Mouse (Mus musculus): ENCODE results near the gene Commd1. TPM values are rescaled to one million over a fixed set of nuclear protein-coding genes. Genes with fewer than 3 reads are reported as not detected.

Commd1 gene
- polyA plus RNA-seq, 1 experiment from 2014 or later, result 317 TPM

DNA sequence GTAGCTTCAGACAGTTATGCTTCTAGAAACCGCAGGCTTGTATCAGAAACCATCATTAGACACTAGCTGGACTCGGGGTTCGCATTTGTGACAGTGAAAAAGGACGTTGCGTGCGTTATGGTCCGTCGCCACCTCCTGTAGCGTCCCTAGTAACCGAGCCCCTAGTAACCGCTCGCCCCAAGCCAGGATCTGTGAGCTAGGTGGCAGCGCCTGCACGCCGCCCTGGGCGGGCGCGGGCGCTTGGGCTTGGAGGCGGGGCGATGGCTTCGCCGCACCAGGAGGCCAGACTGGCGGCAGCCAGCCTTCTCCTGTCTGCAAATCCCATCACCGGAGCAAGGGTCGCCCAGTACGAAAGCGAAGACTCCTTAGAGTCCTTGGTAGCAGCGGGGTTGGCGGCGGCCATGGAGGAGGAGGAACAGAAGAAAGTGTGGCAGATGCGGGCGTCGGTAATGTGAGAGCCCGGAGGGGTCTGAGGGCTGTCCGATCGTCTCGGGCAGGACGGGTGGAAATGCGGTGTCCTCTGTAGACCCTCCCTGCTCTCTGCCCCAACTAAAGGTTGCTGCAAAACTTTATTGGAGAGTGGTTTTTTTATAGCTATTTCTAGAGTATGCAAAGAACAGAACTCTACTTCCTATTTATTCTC lies 26.1 kb upstream of the Commd1 start:
- Histone ChIP-seq H3K9ac (peak overlapping the region; percentile 78), H3K9me3 (no peaks in the 10 kb centered on the region), H3K27ac (peak overlapping the region; percentile 89), H3K4me3 (replicated peaks) (peak overlapping the region; percentile 58), H3K36me3 (replicated peaks) (peaks cover 19% of the 10 kb centered on the region), H3K27me3 (no peaks in the 10 kb centered on the region; the same call in 1 of the 2 replicates), H3K4me2 (peak overlapping the region; percentile 75), H3K4me1 (peaks cover 4% of the 10 kb centered on the region)
- WGBS, result under 1% methylated on average over 40 of the region's 40 CpGs
- ATAC-seq (ENCODE audit: low FRiP score), result peak; percentile 95

DNA sequence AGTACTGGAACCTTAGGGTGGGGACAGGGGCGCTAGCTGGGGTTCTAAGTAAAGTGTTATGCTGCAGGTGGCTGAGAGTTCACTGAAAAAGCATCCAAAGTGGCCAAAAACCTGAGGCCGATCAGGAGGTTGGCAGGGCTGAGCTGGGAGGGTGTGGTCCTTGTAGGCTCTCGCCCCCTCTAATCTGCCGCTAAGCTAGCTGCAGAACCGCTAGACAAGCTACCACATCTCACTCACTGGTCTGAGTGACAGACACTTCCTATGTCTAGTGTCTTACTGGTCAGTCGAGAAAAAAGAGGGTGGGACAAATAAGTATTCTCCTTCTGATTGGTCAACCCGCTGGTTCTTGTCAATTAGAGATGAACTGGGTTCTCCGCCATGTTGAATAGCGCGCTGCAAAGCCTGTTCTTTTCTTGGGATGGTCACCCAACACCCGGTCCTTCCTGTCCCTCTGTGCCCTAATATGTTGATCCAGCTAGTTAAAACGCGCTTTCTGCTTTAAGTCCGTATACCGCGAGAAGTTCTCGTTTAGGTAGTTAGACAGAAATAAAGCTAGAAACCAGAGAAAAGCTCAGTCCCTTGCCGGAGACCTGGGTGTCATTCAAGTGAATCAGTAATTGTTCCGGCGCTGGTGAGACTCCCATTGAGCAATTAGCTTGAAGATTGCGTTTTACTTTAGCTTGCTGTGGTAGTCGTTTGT lies 25.4 kb upstream of the Commd1 start, which contains the start of gene Fam161a:
TSS of gene Fam161a (plus strand) at position 51 of the 700 bp plus-strand sequence.
- Histone ChIP-seq H3K27me3 (no peaks in the 10 kb centered on the region; the same call in 1 of the 2 replicates), H3K4me2 (peak within 1 kb of the TSS; percentile 75), H3K9me3 (no peaks in the 10 kb centered on the region), H3K9ac (peak within 1 kb of the TSS; percentile 78), H3K4me1 (peaks cover 4% of the 10 kb centered on the region), H3K27ac (peak within 1 kb of the TSS; percentile 89), H3K36me3 (replicated peaks) (peaks cover 22% of the 10 kb centered on the region), H3K4me3 (replicated peaks) (peak within 1 kb of the TSS; percentile 58)
- WGBS, result 2% methylated on average over 22 of the region's 22 CpGs
- peak; percentile 95 for ATAC-seq (ENCODE audit: low FRiP score)

DNA sequence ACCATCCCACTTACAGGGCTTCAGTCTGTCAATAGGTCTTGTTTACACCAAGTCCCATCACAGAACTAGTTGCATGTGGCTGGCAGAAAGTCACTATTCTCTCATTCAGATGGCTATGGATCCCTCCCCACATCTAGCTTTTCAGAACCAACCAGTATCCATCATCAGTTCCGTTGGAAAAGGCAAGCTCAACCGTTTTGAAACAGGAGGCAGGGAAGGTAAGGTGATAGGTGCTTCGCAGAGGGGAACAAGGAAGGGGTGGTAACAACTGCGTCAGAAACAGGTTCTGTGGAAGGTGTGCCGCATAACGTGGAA lies 24.9 kb upstream of the Commd1 start:
- Histone ChIP-seq H3K4me3 (replicated peaks) (peak overlapping the region; percentile 58), H3K27ac (peak overlapping the region; percentile 89), H3K9me3 (no peaks in the 10 kb centered on the region), H3K27me3 (no peaks in the 10 kb centered on the region; the same call in 1 of the 2 replicates), H3K36me3 (replicated peaks) (peaks cover 27% of the 10 kb centered on the region), H3K4me2 (peak overlapping the region; percentile 75), H3K9ac (no peak overlapping the region), H3K4me1 (peaks cover 4% of the 10 kb centered on the region)
- WGBS, result 5% methylated on average over 6 of the region's 6 CpGs
- ATAC-seq (ENCODE audit: low FRiP score), result no peak

DNA sequence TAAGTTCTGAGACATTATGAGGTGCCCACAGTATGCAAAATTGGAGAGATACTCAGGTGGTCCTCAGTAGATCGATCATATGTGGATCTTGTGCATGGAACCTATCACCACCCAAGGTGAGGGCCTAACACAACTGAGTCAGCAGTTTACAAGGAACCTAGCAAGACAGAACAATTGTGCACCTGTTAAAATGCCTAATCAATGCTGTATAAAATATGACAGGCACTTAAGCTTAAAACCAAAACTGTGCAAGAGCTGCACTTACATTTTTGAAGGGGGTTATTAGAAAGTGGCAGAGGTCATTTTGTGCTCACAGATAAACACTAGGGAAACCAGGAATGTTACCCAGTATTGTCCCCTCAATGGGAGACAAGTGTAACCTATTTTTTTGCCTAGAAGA lies 23.1 kb upstream of the Commd1 start:
- Histone ChIP-seq H3K4me1 (peaks cover 4% of the 10 kb centered on the region), H3K4me2 (no peak overlapping the region), H3K27ac (no peak overlapping the region), H3K27me3 (no peaks in the 10 kb centered on the region), H3K9ac (no peak overlapping the region), H3K4me3 (replicated peaks) (no peak overlapping the region), H3K9me3 (no peaks in the 10 kb centered on the region), H3K36me3 (replicated peaks) (peaks cover 42% of the 10 kb centered on the region)
- WGBS, result 88% methylated on average over 1 of the region's 1 CpGs
- no peak for ATAC-seq (ENCODE audit: low FRiP score)

DNA sequence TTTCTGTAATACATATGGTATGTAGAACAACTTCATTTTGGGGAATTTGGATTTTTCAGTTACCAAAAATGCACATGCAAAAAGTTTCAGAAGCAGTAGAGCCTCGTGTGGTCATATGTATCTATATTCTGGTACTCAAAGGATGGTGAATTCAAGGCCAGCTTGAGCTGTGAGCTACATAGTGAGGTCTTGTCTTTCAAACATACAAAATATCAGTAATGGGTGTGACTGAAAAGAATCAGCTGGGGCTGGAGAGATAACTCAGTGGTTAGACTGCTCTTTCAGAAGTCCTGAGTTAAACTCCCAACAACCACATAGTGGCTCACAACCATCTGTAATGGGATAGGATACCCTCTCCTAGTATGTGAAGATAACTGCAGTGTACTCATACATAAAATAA lies 16.1 kb upstream of the Commd1 start:
- Histone ChIP-seq H3K4me1 (no peaks in the 10 kb centered on the region), H3K4me3 (replicated peaks) (no peak overlapping the region), H3K4me2 (no peak overlapping the region), H3K9me3 (no peaks in the 10 kb centered on the region), H3K36me3 (replicated peaks) (peaks cover 82% of the 10 kb centered on the region), H3K27ac (no peak overlapping the region), H3K9ac (no peak overlapping the region), H3K27me3 (no peaks in the 10 kb centered on the region)
- no peak for ATAC-seq (ENCODE audit: low FRiP score)
- WGBS, result 87% methylated on average over 1 of the region's 1 CpGs

DNA sequence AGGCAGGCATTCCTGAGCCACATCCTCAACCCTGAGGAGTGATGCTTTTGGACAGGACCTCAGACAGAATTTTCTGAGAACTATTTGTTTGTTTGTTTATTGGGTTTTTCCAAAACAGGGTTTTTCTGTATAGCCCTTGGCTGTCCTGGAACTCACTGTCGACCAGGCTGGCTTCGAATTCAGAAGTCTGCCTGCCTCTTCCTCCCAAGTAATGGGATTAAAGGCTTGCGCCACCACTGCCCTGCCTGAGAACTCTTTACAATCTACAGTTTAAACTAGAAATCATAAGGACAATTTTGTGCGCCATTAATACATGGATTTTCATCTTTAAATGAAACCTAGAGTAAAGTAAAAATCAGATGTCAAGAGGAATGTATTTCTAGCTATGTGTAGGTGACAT lies 13.3 kb upstream of the Commd1 start:
- Histone ChIP-seq H3K4me2 (no peak overlapping the region), H3K27me3 (no peaks in the 10 kb centered on the region), H3K9ac (no peak overlapping the region), H3K4me1 (peaks cover 11% of the 10 kb centered on the region), H3K27ac (no peak overlapping the region), H3K9me3 (no peaks in the 10 kb centered on the region), H3K36me3 (replicated peaks) (peaks cover 61% of the 10 kb centered on the region), H3K4me3 (replicated peaks) (no peak overlapping the region)
- ATAC-seq (ENCODE audit: low FRiP score), result no peak
- WGBS, result 95% methylated on average over 4 of the region's 4 CpGs

DNA sequence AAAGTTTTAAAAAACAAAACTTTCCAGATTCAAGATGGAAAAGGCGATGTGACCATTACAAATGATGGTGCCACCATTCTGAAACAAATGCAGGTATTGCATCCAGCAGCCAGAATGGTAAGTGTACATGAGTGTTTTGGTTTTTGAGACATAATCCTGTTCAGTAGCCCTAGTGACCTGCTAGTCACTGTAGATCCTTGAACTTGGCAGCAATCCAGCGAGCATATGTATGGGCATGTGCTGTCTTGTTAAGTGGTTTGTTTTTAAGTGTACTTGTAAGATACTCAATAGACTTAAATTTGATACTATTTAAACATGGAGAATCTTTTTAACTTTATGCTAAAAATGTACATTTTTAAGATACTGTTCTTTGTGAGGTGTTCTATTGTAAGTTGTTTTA lies 12.1 kb upstream of the Commd1 start:
- no peaks in the 10 kb centered on the region for H3K27me3 ChIP-seq
- ATAC-seq (ENCODE audit: low FRiP score), result no peak
- no peak overlapping the region for H3K4me3 ChIP-seq (replicated peaks)
- no peak overlapping the region for H3K9ac ChIP-seq
- H3K4me2 ChIP-seq, result no peak overlapping the region
- H3K36me3 ChIP-seq (replicated peaks), result peaks cover 49% of the 10 kb centered on the region
- no peaks in the 10 kb centered on the region for H3K9me3 ChIP-seq
- peaks cover 11% of the 10 kb centered on the region for H3K4me1 ChIP-seq
- WGBS, result 91% methylated on average over 2 of the region's 2 CpGs
- no peak overlapping the region for H3K27ac ChIP-seq

DNA sequence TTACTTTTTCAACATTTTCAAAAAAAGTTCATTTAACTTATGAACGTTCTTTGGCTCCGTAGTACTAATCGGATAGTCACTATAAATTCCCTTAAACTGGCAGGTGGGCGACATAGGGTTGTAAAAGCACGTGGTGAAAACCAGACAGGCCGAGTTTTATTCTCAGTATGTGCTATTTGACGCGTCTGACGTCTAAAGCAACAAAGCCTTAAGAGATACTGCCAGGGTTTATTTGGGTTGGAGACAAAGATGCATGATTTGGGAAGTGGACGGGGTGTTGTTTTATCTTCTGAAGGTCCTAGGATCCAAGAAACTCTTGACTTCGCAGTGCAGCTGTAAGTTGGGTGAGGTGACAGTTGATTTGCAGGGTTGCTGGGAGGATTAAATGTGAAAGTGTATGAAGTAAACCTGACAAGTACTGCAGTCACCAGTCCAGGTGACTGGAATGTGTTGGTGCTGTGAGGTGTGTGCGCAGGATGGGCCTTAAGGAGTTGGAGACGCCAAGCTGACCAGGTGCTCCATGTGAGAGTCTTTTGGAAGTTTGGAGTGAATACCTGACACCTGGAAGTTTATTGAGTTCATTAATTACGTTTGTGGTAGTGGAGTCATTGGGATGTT lies 9.1 kb upstream of the Commd1 start:
- H3K27ac ChIP-seq, result 0 out of 2 replicates have a peak overlapping the region, but pooled peaks have one; percentile 94

DNA sequence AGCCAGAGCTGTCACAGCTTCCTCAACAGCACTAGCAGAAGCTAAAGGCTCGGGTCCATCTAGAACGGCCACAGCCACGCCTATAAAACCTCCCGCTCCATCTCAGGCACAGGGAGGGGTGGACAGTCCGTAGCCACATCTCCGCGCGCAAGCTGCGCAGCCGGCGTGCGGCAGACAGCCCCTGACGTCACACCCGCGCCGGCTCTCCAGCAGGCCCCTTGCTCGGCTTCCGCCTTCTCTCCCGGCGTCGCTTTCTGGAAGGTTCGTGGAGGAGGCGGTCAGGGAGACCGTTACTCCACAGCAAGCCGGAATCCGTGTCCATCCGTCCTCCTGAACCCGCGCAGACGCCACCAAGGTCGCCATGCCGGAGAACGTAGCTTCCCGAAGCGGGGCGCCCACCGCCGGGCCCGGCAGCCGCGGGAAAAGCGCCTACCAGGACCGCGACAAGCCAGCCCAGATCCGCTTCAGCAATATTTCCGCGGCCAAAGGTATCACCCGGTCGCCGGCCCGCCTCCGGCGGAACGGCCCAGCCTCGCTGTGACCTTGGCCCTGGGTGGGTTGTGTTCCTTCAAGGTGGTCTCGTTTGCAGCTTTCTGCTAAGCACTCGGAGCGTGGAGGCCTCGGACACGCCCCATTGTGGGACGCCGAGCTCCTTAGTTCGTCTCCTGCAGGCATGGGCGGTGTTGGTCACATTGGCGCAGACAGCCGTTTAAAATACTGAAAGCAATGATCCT lies 8.4 kb upstream of the Commd1 start, which contains the start of gene Cct4:
TSS of gene Cct4 (plus strand) at position 127 of the 734 bp plus-strand sequence.
- peaks cover 20% of the 10 kb centered on the region for H3K36me3 ChIP-seq (replicated peaks)
- H3K27me3 ChIP-seq, result no peaks in the 10 kb centered on the region
- peaks cover 11% of the 10 kb centered on the region for H3K4me1 ChIP-seq
- ATAC-seq (ENCODE audit: low FRiP score), result peak; percentile 99
- no peaks in the 10 kb centered on the region for H3K9me3 ChIP-seq
- H3K4me3 ChIP-seq (replicated peaks), result peak within 1 kb of the TSS; percentile 94
- peak within 1 kb of the TSS; percentile 94 for H3K27ac ChIP-seq
- peak within 1 kb of the TSS; percentile 91 for H3K9ac ChIP-seq
- H3K4me2 ChIP-seq, result peak within 1 kb of the TSS; percentile 94
- under 1% methylated on average over 66 of the region's 66 CpGs for WGBS

More for the DNA sequence above, 9.1 kb upstream of the Commd1 start:
- Histone ChIP-seq H3K4me1 (peaks cover 11% of the 10 kb centered on the region), H3K36me3 (replicated peaks) (peaks cover 26% of the 10 kb centered on the region), H3K4me2 (peak overlapping the region; percentile 94), H3K9me3 (no peaks in the 10 kb centered on the region), H3K4me3 (replicated peaks) (peak overlapping the region; percentile 94), H3K27me3 (no peaks in the 10 kb centered on the region), H3K9ac (peak overlapping the region; percentile 91)
- ATAC-seq (ENCODE audit: low FRiP score), result no peak
- 14% methylated on average over 14 of the region's 14 CpGs for WGBS

DNA sequence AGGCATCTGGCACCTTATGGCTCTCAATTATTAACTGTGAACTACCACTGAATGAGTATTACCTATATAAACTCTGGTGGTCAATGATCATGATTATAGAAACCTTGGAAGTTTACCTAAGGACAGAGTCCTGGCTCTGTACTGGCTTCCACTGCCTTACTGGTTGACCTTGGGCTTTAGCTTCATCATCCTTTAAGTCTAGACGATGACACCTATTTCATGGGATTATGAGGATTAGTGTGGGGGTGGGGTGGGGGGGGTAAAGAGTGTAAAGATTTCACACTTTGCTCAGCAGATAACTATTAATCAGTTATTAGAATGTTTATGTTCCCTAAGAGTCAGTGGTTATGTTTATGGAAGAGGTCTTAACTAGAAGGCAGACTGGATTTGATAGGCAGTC lies 7.6 kb upstream of the Commd1 start:
- peak overlapping the region; percentile 94 for H3K4me3 ChIP-seq (replicated peaks)
- no peaks in the 10 kb centered on the region for H3K27me3 ChIP-seq
- H3K4me1 ChIP-seq, result peaks cover 11% of the 10 kb centered on the region
- H3K9ac ChIP-seq, result peak overlapping the region; percentile 91
- WGBS, result 57% methylated on average over 1 of the region's 1 CpGs
- H3K4me2 ChIP-seq, result peak overlapping the region; percentile 94
- peak overlapping the region; percentile 94 for H3K27ac ChIP-seq
- H3K36me3 ChIP-seq (replicated peaks), result peaks cover 13% of the 10 kb centered on the region
- peak; percentile 2; the same call in 1 of the 2 replicates for ATAC-seq (ENCODE audit: low FRiP score)
- H3K9me3 ChIP-seq, result no peaks in the 10 kb centered on the region

DNA sequence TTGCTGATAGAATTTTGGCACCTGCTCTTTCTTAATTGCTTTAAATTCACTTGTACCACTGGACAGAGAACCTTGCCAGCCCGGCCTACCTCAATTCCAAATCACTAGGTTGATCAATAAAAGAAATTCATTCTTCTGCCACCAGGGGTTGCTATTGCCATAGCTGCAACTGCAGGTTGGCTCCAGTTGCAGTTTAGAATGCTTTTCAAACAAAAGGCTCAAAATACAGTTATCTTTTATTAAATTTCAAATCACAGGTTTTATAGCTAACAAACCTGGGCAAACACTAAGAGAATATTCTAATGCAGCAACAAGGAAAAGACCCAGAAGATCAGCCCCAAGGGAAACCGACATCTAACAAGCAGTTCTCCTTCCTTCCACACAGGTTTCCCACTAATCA lies 5.2 kb upstream of the Commd1 start:
- H3K4me2 ChIP-seq, result no peak overlapping the region
- H3K27me3 ChIP-seq, result no peaks in the 10 kb centered on the region
- no peaks in the 10 kb centered on the region for H3K36me3 ChIP-seq (replicated peaks)
- no peak for ATAC-seq (ENCODE audit: low FRiP score)
- H3K27ac ChIP-seq, result no peak overlapping the region
- H3K4me3 ChIP-seq (replicated peaks), result no peak overlapping the region
- H3K9ac ChIP-seq, result no peak overlapping the region
- H3K9me3 ChIP-seq, result no peaks in the 10 kb centered on the region
- 60% methylated on average over 2 of the region's 2 CpGs for WGBS
- H3K4me1 ChIP-seq, result peaks cover 11% of the 10 kb centered on the region

DNA sequence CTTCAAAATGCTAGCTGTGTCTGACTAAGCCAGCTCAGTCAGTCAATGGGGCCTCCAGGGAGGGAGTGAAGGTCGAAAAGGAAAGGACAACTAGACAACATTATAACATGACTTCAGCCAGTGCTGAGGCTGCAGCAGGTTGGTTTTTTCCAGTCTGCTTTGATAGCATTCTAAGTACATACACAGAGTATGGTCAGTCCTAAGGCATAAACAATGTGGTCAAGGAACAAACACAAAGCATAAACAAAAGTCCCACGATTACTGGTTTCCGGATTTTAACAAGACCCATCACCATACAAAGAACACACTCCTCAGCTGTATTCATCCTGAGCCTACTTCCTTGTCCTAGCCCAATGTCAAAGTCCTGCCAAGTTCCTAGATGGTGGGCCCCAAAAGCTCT lies 3.3 kb upstream of the Commd1 start:
- Histone ChIP-seq H3K4me1 (peaks cover 10% of the 10 kb centered on the region), H3K27me3 (no peaks in the 10 kb centered on the region), H3K27ac (no peak overlapping the region), H3K4me3 (replicated peaks) (no peak overlapping the region), H3K9ac (no peak overlapping the region), H3K36me3 (replicated peaks) (no peaks in the 10 kb centered on the region), H3K4me2 (no peak overlapping the region), H3K9me3 (no peaks in the 10 kb centered on the region)
- ATAC-seq (ENCODE audit: low FRiP score), result no peak
- WGBS, result 77% methylated on average over 3 of the region's 3 CpGs

Data from forebrain, embryonic 12.5 days (tissue).